Mouse (Mus musculus) intestine, postnatal 0 days (tissue): ENCODE data around the gene Fthl17f. TPM values are rescaled to one million over a fixed set of nuclear protein-coding genes. Genes with fewer than 3 reads are reported as not detected.
"Not testable (repeated sequence)": the region's sequence is repeated elsewhere in the genome, so short reads cannot be mapped to it uniquely, and the experiment has no call there.

Experiments
- ATAC-seq: fragments of 200-750 bp; cut with Nextera tagmentation; 2 replicates; pipeline ENCODE4 v1.8.0; 2017; ENCODE audit warnings: mild to moderate bottlenecking, moderate TSS enrichment, moderate library complexity
- H3K27ac ChIP-seq: fragments of 300-500 bp; sonication (generic); 2 replicates; pipeline ENCODE4 v1.5.1; 2014; ENCODE audit warnings: mild to moderate bottlenecking, low read depth, low read length, moderate library complexity
- H3K27me3 ChIP-seq: fragments of 300-500 bp; sonication (generic); replicated peaks from 2 replicates; pipeline ENCODE4 v1.6.1; 2014; ENCODE audit warnings: low read length, mixed read lengths; ENCODE audit not compliant: control insufficient read depth, insufficient read depth
- H3K36me3 ChIP-seq: fragments of 300-500 bp; sonication (generic); 2 replicates; pipeline ENCODE4 v1.6.1; 2014; ENCODE audit warnings: mild to moderate bottlenecking, moderate library complexity; ENCODE audit not compliant: control insufficient read depth, insufficient read depth
- H3K4me1 ChIP-seq: fragments of 300-500 bp; sonication (generic); replicated peaks from 2 replicates; pipeline ENCODE4 v1.6.1; 2014; ENCODE audit warnings: antibody characterized with exemption, low read length, mixed read lengths; ENCODE audit not compliant: control insufficient read depth, insufficient read depth
- H3K4me2 ChIP-seq: fragments of 300-500 bp; sonication (generic); replicated peaks from 2 replicates; pipeline ENCODE4 v1.6.1; 2014; ENCODE audit warnings: low read depth, mild to moderate bottlenecking, moderate library complexity
- H3K4me3 ChIP-seq: fragments of 300-500 bp; sonication (generic); 2 replicates; pipeline ENCODE4 v1.5.1; 2014; ENCODE audit warnings: low read depth, low read length
- H3K9ac ChIP-seq: fragments of 300-500 bp; sonication (generic); 2 replicates; pipeline ENCODE4 v1.6.1; 2014; ENCODE audit warnings: mild to moderate bottlenecking, low read depth, low read length
- H3K9me3 ChIP-seq: fragments of 300-500 bp; sonication (generic); 2 replicates; pipeline ENCODE4 v1.6.1; 2016; ENCODE audit warnings: mixed run types; ENCODE audit not compliant: control insufficient read depth
- CTCF ChIP-seq: sonication (generic); IDR thresholded peaks from 2 replicates; pipeline ENCODE4 v1.5.1; 2016; ENCODE audit warnings: low read depth, mild to moderate bottlenecking, control low read depth, antibody characterized with exemption, moderate library complexity
- whole genome bisulfite sequencing: fragments of 180-500 bp; shearing (Covaris S2); extraction: QIAGEN DNeasy Blood & Tissue Kit; methylation state at CpG from one replicate; pipeline ENCODE4 v1.1.7; 2014; 5-methylcytosine and 5-hydroxymethylcytosine counted together
- polyA plus RNA-seq: library from polyadenylated mRNA; unstranded; fragments of >200 nt; fragmentation: Nextera tagmentation; extraction: Ambion mirVana; gene quantifications from 2 replicates; pipeline ENCODE4 v1.2.1, GENCODE M21; 2015

Fthl17f gene
- polyA plus RNA-seq, 1 experiment from 2014 or later = not detected

- H3K4me3 ChIP-seq, H3K4me1 ChIP-seq, H3K27me3 ChIP-seq, H3K36me3 ChIP-seq, ATAC-seq, H3K9ac ChIP-seq, H3K9me3 ChIP-seq, H3K4me2 ChIP-seq, H3K27ac ChIP-seq: not testable (repeated sequence)
- peak; percentile 60 for TF ChIP-seq CTCF
- WGBS = 10% methylated on average over 7 of the region's 10 CpGs
Observed at GRCm38 (mm10) chrX:9077699-9078098, 14.9 kb downstream of the Fthl17f start.

DNA sequence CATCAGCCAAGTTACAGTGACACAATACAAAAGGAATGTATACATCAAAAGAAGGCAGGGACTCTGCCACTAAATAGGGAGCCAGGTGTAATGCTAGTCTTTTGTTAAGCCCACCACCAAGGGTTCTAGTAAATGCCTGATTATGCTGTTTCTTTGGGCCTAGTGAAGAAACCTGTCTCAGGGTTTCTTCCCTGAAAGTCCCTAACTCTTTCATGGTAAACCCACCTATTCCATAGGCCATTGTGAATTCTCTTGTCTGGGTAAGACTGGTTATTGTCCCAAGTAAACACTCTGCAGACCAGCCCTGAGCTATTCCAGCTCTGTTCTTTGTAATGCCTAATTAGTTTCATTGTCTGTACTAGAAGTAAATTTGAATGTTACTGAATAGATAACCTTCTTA, 32.3 kb downstream of the Fthl17f start:
- not testable (repeated sequence) for H3K36me3 ChIP-seq, H3K4me1 ChIP-seq, ATAC-seq, H3K9ac ChIP-seq, H3K27ac ChIP-seq, H3K4me2 ChIP-seq, H3K9me3 ChIP-seq, H3K4me3 ChIP-seq, H3K27me3 ChIP-seq

DNA sequence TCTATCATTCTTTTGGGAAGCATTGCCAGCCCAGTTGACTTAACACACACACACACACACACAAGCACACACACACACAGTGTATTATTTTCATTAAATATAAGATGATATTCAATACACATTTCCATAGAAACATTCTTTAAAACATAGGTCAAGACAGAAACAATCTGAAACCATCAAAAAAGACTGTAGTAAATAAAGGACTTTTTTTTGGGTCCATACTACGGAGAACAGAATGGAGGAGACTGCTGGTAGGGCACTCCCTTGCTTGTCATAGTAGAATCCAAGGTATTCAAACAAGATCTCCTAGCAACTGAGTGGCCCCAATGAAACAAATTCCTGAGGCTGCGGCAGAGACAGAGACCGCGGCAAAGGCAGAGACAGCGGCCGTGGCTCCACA, 41.4 kb downstream of the Fthl17f start, which contains the start of gene 4930402K13Rik:
Gene 4930402K13Rik (plus strand): TSS at position 301 of the 400 bp plus-strand sequence.
- no peak within 1 kb of the TSS for H3K4me2 ChIP-seq
- no peak within 1 kb of the TSS for H3K4me3 ChIP-seq
- 90% methylated on average over 6 of the region's 6 CpGs for WGBS
- H3K27me3 ChIP-seq = no peaks in the 10 kb centered on the region
- no peak for ATAC-seq
- no peak for TF ChIP-seq CTCF
- H3K9me3 ChIP-seq = no peaks in the 10 kb centered on the region
- no peaks in the 10 kb centered on the region for H3K36me3 ChIP-seq
- H3K27ac ChIP-seq = no peak within 1 kb of the TSS
- H3K9ac ChIP-seq = no peak within 1 kb of the TSS
- no peaks in the 10 kb centered on the region for H3K4me1 ChIP-seq

DNA sequence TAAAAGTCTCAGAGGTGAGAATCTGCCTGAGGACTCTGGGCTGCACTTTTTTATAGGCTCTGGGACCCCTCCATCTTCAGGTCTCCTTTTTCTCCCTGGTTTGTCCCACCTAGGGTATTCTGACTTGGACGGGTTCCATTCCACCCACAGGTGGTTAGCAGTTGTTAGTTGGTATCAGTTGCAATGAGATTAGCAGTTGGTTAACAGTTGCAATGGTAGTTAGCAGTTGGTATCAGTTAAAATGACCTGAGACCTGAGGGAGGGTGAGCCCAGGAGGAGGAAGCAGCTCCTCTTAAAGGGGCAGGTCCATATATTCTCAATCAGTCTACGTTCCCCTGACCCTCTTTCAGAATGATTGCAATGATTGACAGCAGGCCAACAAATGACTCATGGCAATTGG, 47.6 kb downstream of the Fthl17f start:
- H3K36me3 ChIP-seq = no peaks in the 10 kb centered on the region
- no peak overlapping the region for H3K4me3 ChIP-seq
- no peak overlapping the region for H3K4me2 ChIP-seq
- 52% methylated on average over 2 of the region's 2 CpGs for WGBS
- H3K27me3 ChIP-seq = no peaks in the 10 kb centered on the region
- no peak overlapping the region for H3K27ac ChIP-seq
- no peaks in the 10 kb centered on the region for H3K9me3 ChIP-seq
- no peak overlapping the region for H3K9ac ChIP-seq
- no peak for ATAC-seq
- no peaks in the 10 kb centered on the region for H3K4me1 ChIP-seq
- no peak for TF ChIP-seq CTCF

Other genes starting within 250 kb of the Fthl17f start
- gene Gm6592, start 219.0 kb upstream of the Fthl17f start, polyA plus RNA-seq = not detected in 2 replicates
- gene Gm5751, start 188.8 kb upstream of the Fthl17f start, polyA plus RNA-seq = not detected in 2 replicates
- gene B630019K06Rik, start 170.6 kb upstream of the Fthl17f start, polyA plus RNA-seq = 1.9 and 2.3 TPM in 2 replicates
- not detected in 2 replicates for gene Fthl17b, start 100.0 kb upstream of the Fthl17f start, polyA plus RNA-seq
- not detected in 2 replicates for gene Fthl17c, start 86.5 kb upstream of the Fthl17f start, polyA plus RNA-seq
- not detected in 2 replicates for gene Fthl17d, start 76.3 kb upstream of the Fthl17f start, polyA plus RNA-seq
- gene Fthl17e, start 29.5 kb upstream of the Fthl17f start, polyA plus RNA-seq = not detected in 2 replicates
- gene 4930402K13Rik, start 41.5 kb downstream of the Fthl17f start, polyA plus RNA-seq = not detected in 2 replicates
- gene Lancl3, start 136.9 kb downstream of the Fthl17f start, polyA plus RNA-seq = 0.46 and 0.65 TPM in 2 replicates
- not detected in 2 replicates for gene Gm14862, start 193.9 kb downstream of the Fthl17f start, polyA plus RNA-seq
- gene Xk, start 209.7 kb downstream of the Fthl17f start, polyA plus RNA-seq = 6.7 TPM in 2 replicates
- 0.42 and 0.52 TPM in 2 replicates for gene H2al1m, start 220.7 kb downstream of the Fthl17f start, polyA plus RNA-seq